Mouse (Mus musculus) gastrocnemius, postnatal 14 days (tissue): ENCODE data around the gene Smpd4. TPM values are rescaled to one million over a fixed set of nuclear protein-coding genes. Genes with fewer than 3 reads are reported as not detected.

Experiments used
- DNase-seq: peaks from one replicate; pipeline ENCODE4 v3.0.0; 2021; ENCODE audit warnings: mixed read lengths
- intact Hi-C: fragments of 180-260 bp; cut with DNase I; formaldehyde crosslinking; loops from one replicate; pipeline ENCODE4 v1.15.1; 2025; ENCODE audit warnings: low total_unique reads
- total RNA-seq, 2 experiments: library from RNA; stranded (reverse); gene quantifications; 2 replicates each; pipeline ENCODE4 v1.2.3; 2021

Gene Smpd4
- total RNA-seq, 2 experiments from 2014 or later, result 8.4 to 9.1 TPM

GRCm38 (mm10) chr16:17656212-17656871 lies 37.2 kb downstream of the Smpd4 start:
- intact Hi-C loops, result no loop called here

GRCm38 (mm10) chr16:17665568-17665967 lies 46.4 kb downstream of the Smpd4 start:
- intact Hi-C loops, result no loop called here
- no peak for DNase-seq

More at GRCm38 (mm10) chr16:17656212-17656871, 37.2 kb downstream of the Smpd4 start:
- DNase-seq, result no peak

GRCm38 (mm10) chr16:17669886-17670285 lies 50.7 kb downstream of the Smpd4 start:
- intact Hi-C loops, result no loop called here
- DNase-seq, result no peak

Other genes with a start within 250 kb of the Smpd4 start
- 10 to 100 TPM; 12.1 to 12.7 TPM for gene Snap29, start 213.4 kb upstream of the Smpd4 start, total RNA-seq
- 10 to 100 TPM; 16.0 to 16.6 TPM for gene Pi4ka, start 213.0 kb upstream of the Smpd4 start, total RNA-seq
- 10 to 100 TPM; 21.0 to 21.2 TPM for gene Crkl, start 167.4 kb upstream of the Smpd4 start, total RNA-seq
- under 1 TPM in 1 of 2 experiments, not detected in 1; 0.13 TPM for gene Aifm3, start 129.7 kb upstream of the Smpd4 start, total RNA-seq
- 10 to 100 TPM; 19.0 to 22.0 TPM for gene Lztr1, start 110.7 kb upstream of the Smpd4 start, total RNA-seq
- gene Thap7, start 88.2 kb upstream of the Smpd4 start, total RNA-seq, result 10 to 100 TPM; 10.6 to 12.5 TPM
- gene Lrrc74b, start 58.1 kb upstream of the Smpd4 start, total RNA-seq, result 1 to 10 TPM; 1.5 to 1.6 TPM
- 1 to 10 TPM; 6.5 to 7.0 TPM for gene P2rx6, start 57.5 kb upstream of the Smpd4 start, total RNA-seq
- gene Slc7a4, start 36.1 kb upstream of the Smpd4 start, total RNA-seq, result 1 to 10 TPM in 1 of 2 experiments, under 1 TPM in 1; 0.97 to 1.3 TPM
- 1 to 10 TPM in 1 of 2 experiments, under 1 TPM in 1; 0.82 to 1.5 TPM for gene Ccdc74a, start 27.1 kb downstream of the Smpd4 start, total RNA-seq
- 10 to 100 TPM; 19.8 to 20.9 TPM for gene Med15, start 113.5 kb downstream of the Smpd4 start, total RNA-seq
- 10 to 100 TPM; 17.3 to 19.9 TPM for gene Klhl22, start 140.3 kb downstream of the Smpd4 start, total RNA-seq
- 10 to 100 TPM in 1 of 2 experiments, 1 to 10 TPM in 1; 9.4 to 12.1 TPM for gene Scarf2, start 177.9 kb downstream of the Smpd4 start, total RNA-seq
- not detected for gene B830017H08Rik, start 213.8 kb downstream of the Smpd4 start, total RNA-seq
- gene Car15, start 219.0 kb downstream of the Smpd4 start, total RNA-seq, result under 1 TPM; 0.80 to 0.96 TPM